Mouse (Mus musculus): ENCODE data around the gene Cep41.

Gene Cep41

GRCm38 (mm10) chr6:30673764-30674561 is 19.6 kb downstream of the Cep41 start:
- DNase-seq (ENCODE audit: low read depth, low spot score), result no peak

- DNase-seq (ENCODE audit: low read depth, low spot score), result no peak
Observed at GRCm38 (mm10) chr6:30671696-30672095, 21.9 kb downstream of the Cep41 start.

GRCm38 (mm10) chr6:30667585-30667984 is 26.0 kb downstream of the Cep41 start:
- DNase-seq (ENCODE audit: low read depth, low spot score), result no peak

- DNase-seq (ENCODE audit: low read depth, low spot score), result no peak
Observed at GRCm38 (mm10) chr6:30666043-30666442, 27.5 kb downstream of the Cep41 start.

- no peak for DNase-seq (ENCODE audit: low read depth, low spot score)
Observed at GRCm38 (mm10) chr6:30665296-30665695, 28.3 kb downstream of the Cep41 start.

- no peak for DNase-seq (ENCODE audit: low read depth, low spot score)
Observed at GRCm38 (mm10) chr6:30664776-30665175, 28.8 kb downstream of the Cep41 start.

- no peak for DNase-seq (ENCODE audit: low read depth, low spot score)
Observed at GRCm38 (mm10) chr6:30658619-30659018, 34.9 kb downstream of the Cep41 start.

GRCm38 (mm10) chr6:30657279-30657678 is 36.3 kb downstream of the Cep41 start:
- no peak for DNase-seq (ENCODE audit: low read depth, low spot score)

GRCm38 (mm10) chr6:30654932-30655331 is 38.6 kb downstream of the Cep41 start:
- no peak for DNase-seq (ENCODE audit: low read depth, low spot score)

GRCm38 (mm10) chr6:30654402-30654859 is 39.1 kb downstream of the Cep41 start:
- no peak for DNase-seq (ENCODE audit: low read depth, low spot score)

- no peak for DNase-seq (ENCODE audit: low read depth, low spot score)
Observed at GRCm38 (mm10) chr6:30653518-30653917, 40.0 kb downstream of the Cep41 start.

GRCm38 (mm10) chr6:30652425-30653188 is 40.9 kb downstream of the Cep41 start:
- no peak for DNase-seq (ENCODE audit: low read depth, low spot score)

- DNase-seq (ENCODE audit: low read depth, low spot score), result no peak
Observed at GRCm38 (mm10) chr6:30649651-30650296, 43.8 kb downstream of the Cep41 start.

- no peak for DNase-seq (ENCODE audit: low read depth, low spot score)
Observed at GRCm38 (mm10) chr6:30645379-30645778, 48.2 kb downstream of the Cep41 start.

- no peak for DNase-seq (ENCODE audit: low read depth, low spot score)
Observed at GRCm38 (mm10) chr6:30644462-30644861, 49.1 kb downstream of the Cep41 start.

GRCm38 (mm10) chr6:30643694-30644460 is 49.7 kb downstream of the Cep41 start:
- no peak for DNase-seq (ENCODE audit: low read depth, low spot score)

- DNase-seq (ENCODE audit: low read depth, low spot score), result no peak
Observed at GRCm38 (mm10) chr6:30638674-30639268, 54.8 kb downstream of the Cep41 start, which contains the start of gene Cpa1. Gene Cpa1, plus strand, starts transcription at chr6:30639218.

GRCm38 (mm10) chr6:30636186-30636842 is 57.2 kb downstream of the Cep41 start:
- DNase-seq (ENCODE audit: low read depth, low spot score), result no peak

- no peak for DNase-seq (ENCODE audit: low read depth, low spot score)
Observed at GRCm38 (mm10) chr6:30635361-30635862, 58.1 kb downstream of the Cep41 start.

- no peak for DNase-seq (ENCODE audit: low read depth, low spot score)
Observed at GRCm38 (mm10) chr6:30629989-30630388, 63.6 kb downstream of the Cep41 start.
